Mouse (Mus musculus): ENCODE data around the gene Sp9.
A peak's percentile ranks its signal among the peaks of the same experiment; 100 is the strongest.

The Sp9 gene

GRCm38 (mm10) chr2:73313117-73313501, 41.4 kb downstream of the Sp9 start:
- DNase-seq = peak; percentile 94

GRCm38 (mm10) chr2:73314311-73314710, 42.6 kb downstream of the Sp9 start:
- no peak for DNase-seq

- no peak for DNase-seq
Observed at GRCm38 (mm10) chr2:73317426-73317825, 45.7 kb downstream of the Sp9 start.

- no peak for DNase-seq
Observed at GRCm38 (mm10) chr2:73319218-73319617, 47.5 kb downstream of the Sp9 start.

GRCm38 (mm10) chr2:73322991-73323390, 51.3 kb downstream of the Sp9 start:
- DNase-seq = no peak

- peak; percentile 90 for DNase-seq
Observed at GRCm38 (mm10) chr2:73325871-73326270, 54.1 kb downstream of the Sp9 start.
